Mouse (Mus musculus) lung, adult 2 months (tissue): ENCODE results near the gene Suv39h1.

Experiments used
- CTCF ChIP-seq: fragments of 200-500 bp; IDR thresholded peaks from 2 replicates; pipeline ENCODE4 v1.5.1; 2011; ENCODE audit warnings: mild to moderate bottlenecking, low read length, control low read depth; ENCODE audit not compliant: insufficient read depth
- POLR2A ChIP-seq: fragments of 200-500 bp; IDR thresholded peaks from 2 replicates; pipeline ENCODE4 v1.6.1; 2011; ENCODE audit warnings: low read depth, mild to moderate bottlenecking, control low read depth, low read length, borderline replicate concordance; ENCODE audit errors: extremely low read depth

DNA sequence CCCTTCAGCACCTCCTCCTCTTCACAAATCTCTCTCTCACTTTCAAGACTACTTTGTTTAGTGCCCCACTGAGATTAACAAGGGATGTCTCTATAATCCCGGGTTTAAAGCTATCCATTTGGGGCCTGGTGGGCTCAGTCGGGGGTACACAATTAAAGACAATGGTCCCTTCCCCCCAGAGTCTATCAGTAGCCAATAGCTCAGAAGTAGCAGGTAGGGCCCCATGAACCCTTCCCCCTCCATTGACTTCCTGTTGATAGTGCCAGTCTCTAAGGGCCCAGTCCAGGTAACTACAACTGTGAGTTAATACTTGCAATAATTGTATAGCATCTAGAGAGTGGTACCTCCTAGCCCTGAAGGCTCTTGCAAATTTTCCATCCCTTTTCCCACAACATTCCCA lies 61.4 kb downstream of the Suv39h1 start:
- TF ChIP-seq POLR2A (no peak), CTCF (no peak)
